Mouse (Mus musculus): ENCODE data around the gene Atcay. TPM values are rescaled to one million over a fixed set of nuclear protein-coding genes. Genes with fewer than 3 reads are reported as not detected.

The Atcay gene
- total and polyA plus RNA-seq, 2 experiments: not detected

- Histone ChIP-seq H3K36me3 (ENCODE audit: control insufficient read depth, insufficient read depth, low read length) (no peaks in the 10 kb centered on the region), H3K27me3 (ENCODE audit: control insufficient read depth, insufficient read depth, low read length) (no peaks in the 10 kb centered on the region), H3K4me3 (ENCODE audit: insufficient read depth, low read depth, low read length) (no peak overlapping the region), H3K9ac (ENCODE audit: low read depth, low read length) (no peak overlapping the region), H3K27ac (replicated peaks; ENCODE audit: insufficient read depth, low read depth, low read length) (no peak overlapping the region), H3K4me1 (ENCODE audit: control insufficient read depth, insufficient read depth, low read length) (no peaks in the 10 kb centered on the region), H3K79me2 (ENCODE audit: control insufficient read depth, insufficient read depth, low read length) (no peaks in the 10 kb centered on the region)
- TF ChIP-seq CTCF (IDR thresholded peaks at IDR 0.05; ENCODE audit: low read depth, low read length) (no peak), POLR2A (IDR thresholded peaks at IDR 0.05; ENCODE audit: extremely low read depth, insufficient read depth, low read length) (no peak)
- peak; percentile 35 for DNase-seq (ENCODE audit: extremely low read depth, low read depth, low spot score)
- WGBS: 45% methylated on average over 2 of the region's 2 CpGs
Observed at GRCm38 (mm10) chr10:81247804-81248203, 17.2 kb upstream of the Atcay start.

GRCm38 (mm10) chr10:81245166-81245565 is 14.5 kb upstream of the Atcay start:
- DNase-seq (ENCODE audit: extremely low read depth, low read depth, low spot score): no peak
- Histone ChIP-seq H3K27me3 (ENCODE audit: control insufficient read depth, insufficient read depth, low read length) (0 out of 2 replicates have a peak, but pooled peaks cover under 1% of the 10 kb centered on the region), H3K79me2 (ENCODE audit: control insufficient read depth, insufficient read depth, low read length) (no peaks in the 10 kb centered on the region), H3K4me1 (ENCODE audit: control insufficient read depth, insufficient read depth, low read length) (no peaks in the 10 kb centered on the region), H3K36me3 (ENCODE audit: control insufficient read depth, insufficient read depth, low read length) (no peaks in the 10 kb centered on the region), H3K9ac (ENCODE audit: low read depth, low read length) (no peak overlapping the region), H3K27ac (replicated peaks; ENCODE audit: insufficient read depth, low read depth, low read length) (no peak overlapping the region), H3K4me3 (ENCODE audit: insufficient read depth, low read depth, low read length) (no peak overlapping the region)
- no peak for TF ChIP-seq CTCF (IDR thresholded peaks at IDR 0.05; ENCODE audit: low read depth, low read length)
- TF ChIP-seq POLR2A (IDR thresholded peaks at IDR 0.05; ENCODE audit: extremely low read depth, insufficient read depth, low read length): no peak
- WGBS: 94% methylated on average over 6 of the region's 6 CpGs

GRCm38 (mm10) chr10:81244595-81244994 is 14.0 kb upstream of the Atcay start:
- H3K36me3 ChIP-seq (ENCODE audit: control insufficient read depth, insufficient read depth, low read length): no peaks in the 10 kb centered on the region
- no peak overlapping the region for H3K27ac ChIP-seq (replicated peaks; ENCODE audit: insufficient read depth, low read depth, low read length)
- peak; percentile 93 for TF ChIP-seq CTCF (IDR thresholded peaks at IDR 0.05; ENCODE audit: low read depth, low read length)
- no peak for TF ChIP-seq POLR2A (IDR thresholded peaks at IDR 0.05; ENCODE audit: extremely low read depth, insufficient read depth, low read length)
- no peak for DNase-seq (ENCODE audit: extremely low read depth, low read depth, low spot score)
- H3K4me3 ChIP-seq (ENCODE audit: insufficient read depth, low read depth, low read length): no peak overlapping the region
- 0 out of 2 replicates have a peak, but pooled peaks cover 6% of the 10 kb centered on the region for H3K27me3 ChIP-seq (ENCODE audit: control insufficient read depth, insufficient read depth, low read length)
- H3K79me2 ChIP-seq (ENCODE audit: control insufficient read depth, insufficient read depth, low read length): no peaks in the 10 kb centered on the region
- H3K9ac ChIP-seq (ENCODE audit: low read depth, low read length): no peak overlapping the region
- no peaks in the 10 kb centered on the region for H3K4me1 ChIP-seq (ENCODE audit: control insufficient read depth, insufficient read depth, low read length)
- 18% methylated on average over 17 of the region's 17 CpGs for WGBS

- H3K4me1 ChIP-seq (ENCODE audit: control insufficient read depth, insufficient read depth, low read length): no peaks in the 10 kb centered on the region
- H3K27ac ChIP-seq (replicated peaks; ENCODE audit: insufficient read depth, low read depth, low read length): no peak overlapping the region
- H3K4me3 ChIP-seq (ENCODE audit: insufficient read depth, low read depth, low read length): no peak overlapping the region
- no peak for TF ChIP-seq CTCF (IDR thresholded peaks at IDR 0.05; ENCODE audit: low read depth, low read length)
- TF ChIP-seq POLR2A (IDR thresholded peaks at IDR 0.05; ENCODE audit: extremely low read depth, insufficient read depth, low read length): no peak
- H3K79me2 ChIP-seq (ENCODE audit: control insufficient read depth, insufficient read depth, low read length): no peaks in the 10 kb centered on the region
- no peak overlapping the region for H3K9ac ChIP-seq (ENCODE audit: low read depth, low read length)
- H3K36me3 ChIP-seq (ENCODE audit: control insufficient read depth, insufficient read depth, low read length): no peaks in the 10 kb centered on the region
- 0 out of 2 replicates have a peak, but pooled peaks cover 9% of the 10 kb centered on the region for H3K27me3 ChIP-seq (ENCODE audit: control insufficient read depth, insufficient read depth, low read length)
- DNase-seq (ENCODE audit: extremely low read depth, low read depth, low spot score): no peak
- 86% methylated on average over 4 of the region's 4 CpGs for WGBS
Observed at GRCm38 (mm10) chr10:81244146-81244545, 13.5 kb upstream of the Atcay start.

- Histone ChIP-seq H3K4me1 (ENCODE audit: control insufficient read depth, insufficient read depth, low read length) (no peaks in the 10 kb centered on the region), H3K79me2 (ENCODE audit: control insufficient read depth, insufficient read depth, low read length) (no peaks in the 10 kb centered on the region), H3K9ac (ENCODE audit: low read depth, low read length) (no peak overlapping the region), H3K27ac (replicated peaks; ENCODE audit: insufficient read depth, low read depth, low read length) (no peak overlapping the region), H3K4me3 (ENCODE audit: insufficient read depth, low read depth, low read length) (no peak overlapping the region), H3K27me3 (ENCODE audit: control insufficient read depth, insufficient read depth, low read length) (0 out of 2 replicates have a peak, but pooled peaks cover 9% of the 10 kb centered on the region), H3K36me3 (ENCODE audit: control insufficient read depth, insufficient read depth, low read length) (no peaks in the 10 kb centered on the region)
- 87% methylated on average over 16 of the region's 16 CpGs for WGBS
- TF ChIP-seq POLR2A (IDR thresholded peaks at IDR 0.05; ENCODE audit: extremely low read depth, insufficient read depth, low read length) (no peak), CTCF (IDR thresholded peaks at IDR 0.05; ENCODE audit: low read depth, low read length) (no peak)
- no peak for DNase-seq (ENCODE audit: extremely low read depth, low read depth, low spot score)
Observed at GRCm38 (mm10) chr10:81242021-81242420, 11.4 kb upstream of the Atcay start.

GRCm38 (mm10) chr10:81240876-81241275 is 10.2 kb upstream of the Atcay start:
- Histone ChIP-seq H3K27me3 (ENCODE audit: control insufficient read depth, insufficient read depth, low read length) (0 out of 2 replicates have a peak, but pooled peaks cover 9% of the 10 kb centered on the region), H3K36me3 (ENCODE audit: control insufficient read depth, insufficient read depth, low read length) (no peaks in the 10 kb centered on the region), H3K4me3 (ENCODE audit: insufficient read depth, low read depth, low read length) (no peak overlapping the region), H3K9ac (ENCODE audit: low read depth, low read length) (no peak overlapping the region), H3K27ac (replicated peaks; ENCODE audit: insufficient read depth, low read depth, low read length) (no peak overlapping the region), H3K79me2 (ENCODE audit: control insufficient read depth, insufficient read depth, low read length) (no peaks in the 10 kb centered on the region), H3K4me1 (ENCODE audit: control insufficient read depth, insufficient read depth, low read length) (no peaks in the 10 kb centered on the region)
- DNase-seq (ENCODE audit: extremely low read depth, low read depth, low spot score): peak; percentile 26
- TF ChIP-seq POLR2A (IDR thresholded peaks at IDR 0.05; ENCODE audit: extremely low read depth, insufficient read depth, low read length) (no peak), CTCF (IDR thresholded peaks at IDR 0.05; ENCODE audit: low read depth, low read length) (peak; percentile 78)
- WGBS: 38% methylated on average over 13 of the region's 13 CpGs

Measured in liver, adult 2 months (tissue).